Mouse (Mus musculus) C2C12 (cell line): Measurements from ENCODE around the gene P2rx1.

Source experiments
- CTCF ChIP-seq: IDR thresholded peaks from one replicate; pipeline ENCODE4 v1.5.1; 2011; ENCODE audit not compliant: control insufficient read depth, insufficient read depth, insufficient read length
- MAX ChIP-seq: IDR thresholded peaks from one replicate; pipeline ENCODE4 v1.6.1; 2011; ENCODE audit warnings: mild to moderate bottlenecking, control low read depth
- USF1 ChIP-seq: IDR thresholded peaks from one replicate; pipeline ENCODE4 v1.6.1; 2011; ENCODE audit warnings: low read depth, mild to moderate bottlenecking, control low read depth, moderate library complexity

DNA sequence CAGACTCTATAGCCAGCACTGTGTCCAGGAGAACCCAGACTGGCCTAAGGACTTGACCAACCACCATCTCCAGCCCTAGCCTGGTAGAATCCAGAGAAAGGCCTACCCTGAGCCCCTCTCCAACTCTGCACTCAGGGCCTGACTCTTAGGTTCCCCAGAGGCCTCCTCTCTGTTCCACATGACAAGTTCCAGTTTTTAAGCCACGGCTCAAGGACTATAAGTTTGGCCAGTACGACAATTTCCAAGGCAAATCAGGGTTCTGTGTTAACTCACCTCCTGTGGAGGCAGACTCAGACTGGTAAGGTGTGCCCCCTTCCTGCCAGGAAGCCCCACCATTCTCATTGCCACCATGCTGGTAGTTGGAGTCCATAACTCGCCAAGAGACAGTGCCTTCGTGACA is 44.7 kb upstream of the P2rx1 start:
- TF ChIP-seq CTCF (no peak), USF1 (no peak), MAX (no peak)
